Mouse (Mus musculus) thymus, postnatal 0 days (tissue): ENCODE results near the gene Zscan22. TPM values are rescaled to one million over a fixed set of nuclear protein-coding genes. Genes with fewer than 3 reads are reported as not detected.
"Not testable (repeated sequence)": the region's sequence is repeated elsewhere in the genome, so short reads cannot be mapped to it uniquely, and the experiment has no call there.

ENCODE experiments used
- DNase-seq: peaks from one replicate; pipeline ENCODE4 v3.0.0-alpha.2; 2015; ENCODE audit warnings: low spot score
- polyA plus RNA-seq: library from polyadenylated mRNA; unstranded; fragments of >200 nt; fragmentation: Nextera tagmentation; extraction: Ambion mirVana; gene quantifications from 2 replicates; pipeline ENCODE4 v1.2.1, GENCODE M21; 2015

The Zscan22 gene
- 4.6 and 7.2 TPM in 2 replicates for polyA plus RNA-seq

DNA sequence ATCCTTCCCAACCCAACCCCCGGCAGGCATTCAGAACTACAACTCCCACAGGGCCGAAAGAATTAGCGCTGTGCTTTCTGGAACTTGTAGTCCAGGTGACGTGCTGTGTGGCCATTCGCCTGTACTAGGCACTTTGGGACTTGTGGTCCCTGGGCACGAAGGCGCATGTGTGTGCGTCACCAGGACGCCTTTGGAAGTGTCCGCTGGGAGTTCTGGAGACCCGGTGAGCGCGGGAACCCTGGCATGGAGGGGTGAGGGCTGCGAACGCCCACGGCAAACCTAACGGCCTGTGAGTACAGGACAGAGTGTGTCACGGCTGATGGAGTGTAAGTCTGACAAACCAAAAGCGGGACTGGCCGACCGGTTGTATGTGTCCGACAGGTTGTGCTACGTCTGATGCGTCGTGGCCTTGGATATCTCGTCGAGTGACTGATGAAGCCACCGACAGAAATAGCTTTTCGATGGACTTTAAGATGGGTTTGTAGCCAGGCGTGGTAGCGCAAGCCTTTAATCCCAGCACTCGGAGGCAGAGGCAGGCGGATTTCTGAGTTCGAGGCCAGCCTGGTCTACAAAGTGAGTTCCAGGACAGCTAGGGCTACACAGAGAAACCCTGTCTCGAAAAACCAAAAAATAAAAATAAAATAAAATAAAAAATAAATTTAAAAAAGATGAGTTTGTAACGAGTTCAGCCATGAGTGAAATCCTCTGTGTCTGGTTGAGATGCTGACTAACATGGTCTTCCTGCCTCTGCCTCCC lies at the start of gene Zscan22:
Zscan22 (plus strand) TSS at position 161 of the 756 bp plus-strand sequence.
- DNase-seq, result peak; percentile 86

DNA sequence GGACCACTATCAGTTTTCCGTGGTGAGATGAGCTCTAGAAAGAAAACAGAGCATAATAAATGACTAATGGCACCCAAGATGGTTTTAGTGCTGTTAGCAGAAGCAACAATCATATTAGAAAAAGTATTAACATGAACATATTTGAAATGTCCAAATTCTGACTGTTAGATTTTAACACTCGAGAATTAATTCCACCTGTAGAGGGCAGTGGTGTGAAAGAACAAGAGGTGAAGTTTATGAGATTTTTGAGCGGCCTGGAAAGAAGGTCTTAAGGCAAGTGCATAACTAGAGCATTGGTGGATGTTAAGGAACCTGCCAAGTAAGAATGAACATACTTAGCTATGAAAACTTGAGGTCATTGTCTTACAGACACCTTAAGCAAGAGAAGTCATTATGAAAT lies 23.3 kb upstream of the Zscan22 start:
- peak; percentile 51 for DNase-seq

DNA sequence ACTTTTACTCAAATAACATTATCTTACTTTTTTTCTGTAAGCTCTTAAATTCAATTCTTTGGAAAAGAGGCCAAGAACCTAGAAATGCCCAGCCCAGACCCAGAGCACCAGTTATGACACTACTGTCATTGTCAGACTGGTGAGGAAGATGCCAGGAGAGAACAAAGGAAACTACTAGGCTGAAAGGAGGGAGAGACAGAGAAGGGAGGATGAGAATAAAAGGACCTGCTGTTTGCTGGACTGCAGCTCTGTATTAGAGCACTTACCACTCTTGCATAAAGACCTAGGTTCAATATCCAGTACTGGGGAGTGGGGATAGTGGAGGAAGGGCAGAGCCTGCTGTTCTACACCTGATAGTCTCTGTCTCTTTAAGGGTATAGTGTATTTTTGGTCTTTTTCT lies 17.6 kb upstream of the Zscan22 start:
- no peak for DNase-seq

DNA sequence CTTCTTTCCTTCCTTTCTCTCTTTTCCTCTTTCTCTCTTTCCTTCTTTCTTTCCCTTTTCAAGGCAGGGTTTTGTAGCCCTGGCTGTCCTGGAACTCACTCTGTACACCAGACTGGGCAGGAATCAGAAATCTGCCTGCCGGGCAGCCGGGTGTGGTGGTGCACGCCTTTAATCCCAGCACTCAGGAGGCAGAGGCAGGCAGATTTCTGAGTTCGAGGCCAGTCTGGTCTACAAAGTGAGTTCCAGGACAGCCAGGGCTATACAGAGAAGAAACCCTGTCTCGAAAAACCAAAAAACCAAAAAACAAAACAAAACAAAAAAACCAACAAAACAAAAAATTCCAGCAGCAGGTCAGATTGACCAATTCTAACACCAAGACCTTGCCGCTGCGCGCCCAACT lies 17.1 kb upstream of the Zscan22 start:
- not testable (repeated sequence) for DNase-seq

DNA sequence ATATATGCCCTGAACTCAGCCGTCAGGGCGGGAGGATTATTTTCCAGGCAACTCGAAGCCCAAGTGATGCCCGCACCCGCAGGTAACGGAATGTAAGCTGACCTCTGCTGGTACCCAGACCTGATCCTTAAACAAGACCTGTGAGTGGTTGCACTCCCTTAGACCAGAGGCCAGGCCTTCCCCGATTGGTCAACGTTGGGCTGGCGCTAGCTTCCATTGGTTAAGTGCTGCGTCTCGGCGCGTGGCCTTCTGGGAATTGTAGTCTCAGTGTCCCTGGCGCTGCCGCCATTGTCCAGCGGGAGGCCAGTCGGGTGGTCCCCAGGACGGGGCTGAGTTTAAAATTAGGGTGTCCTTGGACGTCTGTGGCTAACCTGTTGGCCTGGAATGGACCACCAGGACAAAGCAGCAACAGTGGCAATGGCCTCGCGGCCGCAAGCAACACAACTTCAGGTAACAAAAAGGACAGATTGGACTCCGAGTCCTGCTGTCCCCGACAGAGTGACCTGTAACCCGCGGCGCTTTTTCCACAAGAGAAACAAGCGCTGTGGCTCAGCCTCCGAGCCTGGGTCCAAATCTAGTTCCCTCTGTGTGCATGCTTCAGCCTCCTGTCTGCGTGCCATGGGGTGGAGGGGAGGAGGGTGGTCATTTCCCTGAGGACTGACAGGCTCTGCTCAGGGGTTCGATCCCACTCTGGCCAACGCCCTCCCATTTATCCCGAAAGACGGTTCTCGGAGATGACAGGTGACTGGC lies 16.5 kb upstream of the Zscan22 start, which contains the start of gene Zfp128:
Zfp128 (plus strand) TSS at position 267 of the 750 bp plus-strand sequence.
- DNase-seq, result peak; percentile 92

DNA sequence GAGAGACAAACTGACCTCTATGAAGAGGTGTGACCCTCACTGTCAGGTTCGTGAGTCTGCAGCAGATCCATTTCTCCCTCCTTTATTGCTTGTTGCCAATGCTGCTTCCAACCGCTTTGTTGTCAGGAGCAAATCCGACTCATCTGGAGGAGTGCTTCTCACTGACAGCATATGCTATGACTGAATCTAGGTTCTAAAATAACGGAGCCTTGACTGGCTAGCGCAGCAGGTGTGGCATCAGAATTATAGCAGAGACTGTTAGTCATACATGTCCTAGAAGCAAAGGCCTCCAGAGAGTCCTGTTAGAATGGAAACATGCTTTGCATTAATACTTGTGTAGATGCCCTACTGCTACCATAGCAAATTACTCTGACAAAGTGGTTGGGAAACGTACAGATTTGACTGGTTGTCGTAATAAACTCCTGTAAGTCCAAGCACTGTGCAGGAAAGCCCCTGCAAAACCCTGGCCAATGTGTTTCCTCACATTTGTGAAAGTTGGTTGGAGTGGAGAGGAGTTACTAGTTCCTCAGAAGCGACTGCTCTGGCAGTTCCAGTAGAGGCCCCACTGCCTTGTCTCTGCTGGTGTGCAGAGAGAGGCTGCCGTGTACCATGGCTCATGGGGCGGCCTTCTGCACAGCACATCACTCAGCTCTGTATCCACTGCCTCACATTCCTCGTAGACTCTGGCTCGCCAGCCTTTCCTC lies 10.9 kb upstream of the Zscan22 start:
- no peak for DNase-seq

DNA sequence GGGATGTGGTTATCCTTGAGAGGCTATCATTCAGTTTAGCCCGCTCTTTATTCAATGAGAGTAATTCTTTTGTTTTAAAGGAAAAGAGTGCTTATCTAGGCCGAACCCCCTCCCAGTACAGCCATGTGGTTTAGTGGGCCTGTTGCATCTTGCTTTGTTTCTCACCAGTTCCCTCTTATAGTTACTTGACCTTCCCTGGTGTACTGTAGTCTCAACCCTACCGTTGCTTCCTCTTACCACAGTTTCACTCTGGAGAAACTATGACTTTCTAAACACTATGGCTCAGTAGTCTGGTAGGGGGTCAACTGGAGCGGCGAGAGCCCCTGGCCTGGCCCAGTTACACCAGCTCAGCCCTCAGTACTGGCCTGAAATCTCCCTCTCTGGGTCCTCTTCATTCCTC lies 10.0 kb upstream of the Zscan22 start:
- no peak for DNase-seq

DNA sequence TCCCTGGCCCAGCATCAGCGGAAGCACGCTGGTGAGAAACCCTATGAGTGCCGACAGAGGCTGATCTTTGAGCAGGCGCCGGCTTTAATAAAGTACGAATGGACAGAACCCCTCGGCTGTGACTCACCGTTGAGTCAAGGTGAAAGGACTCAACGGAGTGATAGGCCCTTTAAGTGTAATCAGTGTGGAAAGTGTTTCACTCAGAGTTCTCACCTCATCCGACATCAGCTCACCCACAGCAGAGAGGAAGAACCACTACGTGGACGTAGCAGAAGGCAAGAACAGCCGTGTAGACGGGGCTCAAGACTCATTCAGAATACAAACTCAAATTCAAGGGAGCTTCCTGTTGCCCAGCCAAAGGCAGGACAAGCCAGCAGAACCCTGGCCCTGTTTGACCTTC lies 6.7 kb upstream of the Zscan22 start:
- DNase-seq, result no peak

DNA sequence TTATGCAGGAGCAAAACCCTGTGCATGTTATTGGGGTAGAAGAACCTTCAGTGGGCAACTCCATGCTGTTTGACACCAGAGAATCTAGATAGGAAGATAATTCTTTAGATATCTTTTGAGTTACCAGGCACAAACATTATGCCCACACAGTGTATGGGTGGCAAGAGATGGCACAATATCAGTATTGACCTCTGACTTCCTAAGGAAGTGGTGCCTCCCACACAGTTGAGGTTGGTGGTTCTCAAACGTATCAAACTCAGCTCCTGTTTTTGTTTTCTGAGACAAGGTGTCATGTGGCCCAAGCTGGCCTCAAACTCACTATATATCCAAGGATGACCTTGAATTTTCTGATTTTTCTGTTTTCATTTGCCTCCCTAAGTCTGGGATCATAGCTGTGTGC lies 6.3 kb upstream of the Zscan22 start:
- no peak for DNase-seq

DNA sequence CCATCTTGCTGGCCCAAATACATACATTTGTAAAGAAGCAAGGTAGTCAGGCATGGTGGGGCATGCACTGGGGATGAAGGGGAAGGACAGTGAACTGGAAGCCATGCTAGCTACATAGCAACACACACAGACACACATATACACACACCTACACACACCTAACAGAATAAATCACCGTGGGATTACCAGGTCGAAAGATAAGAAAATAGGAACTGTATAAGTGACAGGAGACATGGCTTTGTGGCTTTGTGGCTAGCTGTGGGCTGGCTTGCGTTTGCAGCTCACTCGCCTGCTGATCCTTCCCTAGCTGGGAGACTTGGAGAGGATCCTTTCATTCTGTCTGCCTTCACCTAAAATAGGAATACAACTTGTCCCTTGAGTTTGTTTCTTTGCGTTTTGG lies 3.9 kb downstream of the Zscan22 start:
- no peak for DNase-seq

DNA sequence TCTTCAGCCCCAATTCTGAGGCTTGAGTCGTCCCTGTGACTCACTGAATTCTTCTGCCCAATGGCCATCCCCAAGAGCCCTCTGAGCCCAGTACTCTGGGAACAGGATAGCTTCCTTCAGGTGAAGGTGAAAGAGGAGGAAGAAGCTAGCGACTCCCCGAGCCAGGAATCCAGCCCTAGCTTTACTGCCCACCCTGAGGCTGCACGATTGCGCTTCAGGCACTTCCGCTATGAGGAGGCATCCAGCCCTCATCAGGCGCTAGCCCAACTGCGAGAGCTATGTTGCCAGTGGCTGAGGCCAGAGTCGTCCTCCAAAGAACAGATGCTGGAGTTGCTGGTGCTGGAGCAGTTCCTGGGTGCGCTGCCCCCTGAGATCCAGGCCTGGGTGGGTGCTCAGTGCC lies 6.0 kb downstream of the Zscan22 start:
- peak; percentile 43 for DNase-seq

DNA sequence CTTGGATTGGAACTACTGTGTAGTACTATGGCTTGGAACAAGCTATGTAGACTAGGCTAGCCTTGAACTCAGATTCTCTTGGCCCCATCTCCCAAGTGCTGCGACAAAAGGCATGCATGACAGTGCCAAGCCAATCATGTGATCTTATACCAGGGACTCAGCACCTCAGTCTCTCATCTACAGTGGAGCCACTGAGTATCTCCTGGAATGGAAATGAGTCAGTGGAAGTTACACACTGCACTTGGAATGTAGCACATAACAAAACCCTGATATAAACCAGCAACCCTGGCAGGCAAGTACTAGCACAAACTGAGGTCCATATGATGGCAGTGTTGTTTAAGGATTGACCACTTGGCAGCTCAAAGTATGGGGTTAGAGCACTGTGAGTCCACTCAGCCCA lies 7.5 kb downstream of the Zscan22 start:
- DNase-seq, result no peak

DNA sequence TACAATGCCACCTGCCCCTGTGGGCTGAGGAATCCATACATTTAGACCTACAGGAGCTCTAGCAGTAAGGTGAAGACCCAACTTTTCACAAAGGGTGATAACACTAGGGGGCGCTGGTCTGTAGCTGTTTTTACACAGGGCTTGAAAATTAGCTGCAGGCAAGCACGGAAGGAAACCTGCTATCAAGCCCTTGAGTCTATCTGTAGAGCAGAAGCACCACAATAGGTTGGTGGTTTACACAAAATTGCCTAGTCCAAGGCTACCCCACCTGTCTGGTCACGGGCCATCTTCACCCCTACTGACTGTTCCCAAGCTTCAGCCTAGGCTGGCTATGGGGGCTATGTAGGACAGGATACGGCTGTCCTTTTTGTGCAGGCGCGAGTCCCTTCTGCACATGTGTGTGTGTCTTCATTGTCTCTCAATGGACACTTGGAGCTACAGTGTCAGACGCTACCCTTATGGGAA lies 11.9 kb downstream of the Zscan22 start:
- DNase-seq, result peak; percentile 91

DNA sequence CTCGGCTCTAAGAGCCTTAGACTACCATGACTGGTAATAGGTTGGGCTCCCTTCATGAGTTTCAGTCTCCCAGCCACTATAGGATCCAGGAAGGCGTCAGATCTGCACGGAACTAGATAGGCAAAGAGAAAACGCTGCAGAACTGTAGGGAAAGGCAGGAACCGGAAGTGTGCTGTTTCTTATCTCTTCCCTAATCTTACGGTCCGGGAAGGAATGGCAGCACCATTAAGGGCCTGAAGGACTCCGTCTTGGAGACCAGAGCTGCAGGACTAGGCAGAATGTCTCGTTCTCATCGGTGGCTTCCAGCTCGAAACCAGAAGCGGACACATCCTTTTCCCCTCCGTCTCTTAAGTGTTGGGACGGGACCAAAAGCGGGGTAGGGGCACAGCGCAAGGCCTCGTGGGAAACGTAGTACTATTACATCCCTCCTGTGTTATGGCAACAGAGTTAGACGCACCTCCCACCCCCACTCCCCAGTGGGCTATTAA lies 12.6 kb downstream of the Zscan22 start:
- peak; percentile 75 for DNase-seq

DNA sequence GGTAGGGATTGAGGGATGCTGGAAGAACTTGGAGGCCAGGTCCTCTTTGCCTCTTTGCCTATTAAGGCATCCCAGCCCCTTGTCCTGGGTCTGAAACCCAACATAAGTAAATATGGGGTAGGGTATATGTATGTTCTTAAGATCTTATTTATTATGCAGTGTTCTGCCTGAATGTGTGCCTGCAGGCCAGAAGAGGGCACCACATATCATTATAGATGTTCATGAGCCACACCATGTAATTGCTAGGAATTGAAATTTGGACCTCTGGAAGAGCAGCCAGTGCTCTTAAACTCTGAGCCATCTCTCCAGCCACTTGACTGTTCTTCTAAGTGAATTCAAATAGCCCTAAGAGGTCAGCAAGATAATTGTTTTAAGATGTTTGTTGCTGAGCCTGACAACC lies 15.9 kb downstream of the Zscan22 start:
- DNase-seq, result peak; percentile 33

DNA sequence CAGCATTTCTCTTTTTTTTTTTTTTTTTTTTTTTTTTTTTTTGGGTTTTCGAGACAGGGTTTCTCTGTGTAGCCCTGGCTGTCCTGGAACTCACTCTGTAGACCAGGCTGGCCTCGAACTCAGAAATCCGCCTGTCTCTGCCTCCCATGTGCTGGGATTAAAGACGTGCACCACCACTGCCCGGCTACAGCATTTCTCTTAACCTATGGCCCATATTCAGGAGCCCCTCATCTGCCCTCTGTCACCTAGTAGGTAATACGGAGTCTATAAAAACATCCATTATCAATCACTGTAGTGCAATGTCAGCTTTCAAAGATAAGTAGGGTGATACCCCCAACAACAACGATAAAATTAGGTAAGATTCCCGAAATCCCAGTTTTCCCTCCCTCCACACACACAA lies 22.9 kb downstream of the Zscan22 start:
- DNase-seq, result not testable (repeated sequence)

DNA sequence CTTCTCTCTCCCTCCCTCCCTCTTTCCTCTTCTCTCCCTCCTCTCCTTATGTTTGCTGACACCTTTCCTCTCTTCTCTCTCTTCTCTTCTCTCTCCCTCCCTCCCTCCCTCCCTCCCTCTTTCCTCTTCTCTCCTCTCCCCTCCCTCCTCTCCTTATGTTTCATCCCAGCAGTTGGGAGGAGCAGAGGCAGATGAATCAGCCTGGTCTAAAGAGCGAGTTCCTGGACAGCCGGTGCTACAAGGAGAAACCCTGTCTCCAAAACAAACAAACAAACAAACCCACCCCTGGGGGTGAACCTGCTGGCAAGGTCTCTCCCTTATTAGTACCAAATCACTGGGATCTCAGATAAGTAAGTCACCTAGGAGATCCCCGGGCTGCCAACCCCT lies 23.7 kb downstream of the Zscan22 start:
- DNase-seq, result no peak

DNA sequence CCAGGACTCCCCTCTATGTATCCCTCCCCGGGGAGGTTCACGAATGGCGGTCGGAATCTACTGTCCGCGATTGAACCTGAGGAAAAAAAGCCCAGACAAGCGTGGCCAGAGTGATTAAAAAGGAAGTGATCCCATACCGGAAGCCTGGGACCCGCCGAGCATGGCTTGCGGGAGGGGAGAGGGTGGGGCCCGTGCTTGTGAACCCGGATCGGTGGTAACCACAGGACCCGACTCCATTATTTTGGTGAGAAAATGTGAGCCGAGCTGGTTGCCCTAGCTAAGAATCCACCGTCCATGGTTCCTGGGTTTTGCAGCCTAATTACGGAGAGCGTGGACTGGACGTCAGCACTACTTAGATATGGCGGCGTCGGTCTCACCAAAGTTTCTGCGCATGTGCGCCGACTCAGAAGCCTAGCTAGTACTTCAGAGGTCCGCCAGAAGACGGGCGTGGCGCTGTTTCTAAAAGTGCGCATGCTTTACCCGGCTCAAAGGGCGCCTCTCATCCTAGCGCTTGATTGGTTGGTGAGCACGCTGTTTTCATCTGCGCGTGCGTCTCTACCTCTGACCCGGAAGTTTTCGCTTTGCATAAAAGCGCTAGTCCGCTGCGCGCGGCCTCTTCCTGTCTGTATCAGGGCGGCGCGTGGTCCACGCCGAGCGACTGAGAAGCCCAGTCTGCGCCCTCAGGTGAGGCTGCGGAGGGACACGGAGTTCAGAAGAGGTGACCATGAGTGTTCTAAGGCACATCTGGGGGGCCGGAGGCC lies 24.3 kb downstream of the Zscan22 start, which contains the start of gene Rps5:
Rps5 (plus strand) TSS at position 586 of the 761 bp plus-strand sequence.
- DNase-seq, result peak; percentile 99

DNA sequence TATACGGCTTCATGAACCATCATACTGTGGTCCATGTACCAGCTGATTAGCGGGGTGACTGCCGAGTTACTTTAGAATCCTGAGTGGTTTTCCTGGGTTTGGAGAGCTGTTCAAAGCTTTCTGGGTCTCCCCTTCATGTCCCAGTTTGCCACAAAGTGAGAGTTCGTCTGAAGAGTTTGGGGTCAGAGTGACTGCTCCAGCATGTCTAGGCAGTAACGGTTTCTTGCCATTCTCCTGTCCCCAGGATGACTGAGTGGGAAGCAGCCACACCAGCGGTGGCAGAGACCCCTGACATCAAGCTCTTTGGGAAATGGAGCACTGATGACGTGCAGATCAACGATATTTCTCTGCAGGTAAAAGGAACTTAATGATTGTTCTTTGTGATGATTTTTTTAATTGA lies 25.1 kb downstream of the Zscan22 start:
- DNase-seq, result no peak

DNA sequence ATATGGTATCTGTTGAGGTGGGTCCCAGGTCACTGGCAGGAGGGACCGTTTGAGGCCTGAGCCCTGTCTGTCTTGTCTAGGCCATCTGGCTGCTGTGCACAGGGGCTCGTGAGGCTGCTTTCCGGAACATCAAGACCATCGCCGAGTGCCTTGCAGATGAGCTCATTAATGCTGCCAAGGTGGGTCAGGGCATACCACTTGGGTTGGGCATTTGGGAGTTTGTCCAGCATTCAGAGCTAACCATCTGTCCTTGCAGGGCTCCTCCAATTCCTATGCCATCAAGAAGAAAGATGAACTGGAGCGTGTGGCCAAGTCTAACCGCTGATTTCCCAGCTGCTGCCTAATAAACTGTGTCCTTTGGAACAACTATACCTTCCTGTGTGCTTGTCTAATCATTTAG lies 28.7 kb downstream of the Zscan22 start:
- no peak for DNase-seq

DNA sequence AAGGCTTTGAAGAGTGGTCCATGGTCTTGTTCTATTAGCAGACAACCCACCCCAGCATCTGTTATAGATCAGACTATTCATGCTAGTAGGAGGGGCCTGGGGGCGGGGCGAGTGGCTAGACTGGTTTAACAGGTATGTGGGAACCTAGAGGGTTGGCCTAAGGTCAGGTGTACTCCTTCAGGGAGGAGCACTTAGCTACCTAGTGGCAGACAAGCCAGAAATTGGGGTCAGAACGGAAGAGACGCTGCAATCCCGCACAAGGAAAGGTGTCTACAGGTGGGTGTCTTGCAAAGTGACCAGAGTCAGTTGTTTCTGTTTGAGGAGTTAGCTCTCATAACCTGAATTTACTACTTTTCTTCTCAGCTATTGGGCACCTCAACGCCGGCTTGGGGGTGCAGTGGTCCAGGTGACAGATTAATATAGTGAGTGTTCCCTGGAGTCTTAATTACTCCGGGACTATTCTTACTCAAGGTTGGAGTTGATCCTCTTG lies 29.6 kb downstream of the Zscan22 start, which contains the start of gene Rnf225:
Rnf225 (plus strand) TSS at position 226 of the 490 bp plus-strand sequence.
- DNase-seq, result no peak
